Mouse (Mus musculus) leukemia stem cell, adult 10-12 weeks (primary cell): Measurements from ENCODE around the gene Kidins220. TPM values are rescaled to one million over a fixed set of nuclear protein-coding genes. Genes with fewer than 3 reads are reported as not detected.

Source experiments
- polyA plus RNA-seq: library from polyadenylated mRNA; stranded (reverse); fragments of >175 nt; gene quantifications from 2 replicates; pipeline ENCODE4 v1.2.3, GENCODE M21; 2012; ENCODE audit warnings: low replicate concordance

The Kidins220 gene
- polyA plus RNA-seq = 2.2 and 45.9 TPM in 2 replicates

GRCm38 (mm10) chr12:24974446-24975114 is at the start of gene Kidins220:
TSS of gene Kidins220 (plus strand) at chr12:24974925.

GRCm38 (mm10) chr12:25097052-25097209 is 122.2 kb downstream of the Kidins220 start, which contains the start of gene Id2:
TSS of gene Id2 (minus strand) at chr12:25097140.

Other genes with a start within 250 kb of the Kidins220 start
- gene Mboat2, start 144.0 kb upstream of the Kidins220 start, polyA plus RNA-seq = 12.6 and 19.0 TPM in 2 replicates
- 1.4 and 4.9 TPM in 2 replicates for gene Id2, start 122.2 kb downstream of the Kidins220 start, polyA plus RNA-seq